In the genomic region with DNA sequence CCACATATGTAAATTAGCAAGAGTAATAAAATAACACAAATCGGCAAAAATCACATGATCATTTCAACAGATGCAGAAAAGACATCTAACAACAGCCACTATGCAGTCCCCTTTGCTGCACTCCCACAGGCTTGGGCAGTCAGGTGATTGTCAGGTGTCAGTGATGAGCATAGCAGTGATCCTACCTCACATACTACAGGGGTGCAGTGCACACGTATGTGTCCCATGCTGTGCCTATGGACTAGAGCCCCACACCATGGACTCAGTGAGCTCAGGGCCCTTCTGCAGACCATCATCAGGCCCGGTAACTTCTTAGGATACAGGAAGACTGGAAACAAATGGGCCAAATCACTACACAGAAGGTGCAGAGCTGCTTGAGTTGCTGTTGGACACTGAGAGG, we compare ENCODE assay signal across 22 mouse cellular contexts. TPM values are rescaled to one million over a fixed set of nuclear protein-coding genes. Genes with fewer than 3 reads are reported as not detected.
A peak's percentile ranks its signal among the peaks of the same experiment; 100 is the strongest.
DNase-seq lines count a peak whose midpoint lies in the region; ATAC-seq lines count a peak whose summit lies in the region.
"Had no signal": no experiment of that assay in that cellular context is flagged by ENCODE, and none has a peak within 500 bp of the region (broad histone marks: within the 10 kb centered on the region; RNA-seq: fewer than 3 reads in every experiment).

No protein-coding gene starts in this region.

- no peak overlapping the region for H3K4me3 ChIP-seq in heart, embryonic 11.5 days (ENCODE audit: low read depth, low read length)
- H3K4me3 ChIP-seq in megakaryocyte, embryonic 14.5 days (replicated peaks) = peak overlapping the region; percentile 35
- no peak overlapping the region for H3K4me3 ChIP-seq in hindbrain, embryonic 16.5 days (ENCODE audit: low read length)
- no peak overlapping the region for H3K4me3 ChIP-seq in neural tube, embryonic 15.5 days (replicated peaks)
- H3K4me3 ChIP-seq: heart, embryonic 13.5 days; limb, embryonic 12.5 days; liver, embryonic 15.5 days had no signal

- no peaks in the 10 kb centered on the region for H3K36me3 ChIP-seq in heart, embryonic 11.5 days (ENCODE audit: control insufficient read depth, insufficient read depth, low read length)
- H3K36me3 ChIP-seq in megakaryocyte, embryonic 14.5 days (replicated peaks; ENCODE audit: low read length) = peaks cover 39% of the 10 kb centered on the region
- 0 out of 2 replicates have a peak, but pooled peaks cover 4% of the 10 kb centered on the region for H3K36me3 ChIP-seq in hindbrain, embryonic 16.5 days (ENCODE audit: control insufficient read depth, insufficient read depth, low read length)
- peaks cover 7% of the 10 kb centered on the region; the same call in 1 of the 2 replicates for H3K36me3 ChIP-seq in neural tube, embryonic 15.5 days

- no peak overlapping the region for H3K27ac ChIP-seq in heart, embryonic 11.5 days (ENCODE audit: low read depth, low read length)
- H3K27ac ChIP-seq in hindbrain, embryonic 16.5 days (ENCODE audit: low read depth, low read length) = no peak overlapping the region
- no peak overlapping the region for H3K27ac ChIP-seq in neural tube, embryonic 15.5 days (replicated peaks)
- H3K27ac ChIP-seq: heart, embryonic 13.5 days; limb, embryonic 12.5 days; liver, embryonic 15.5 days had no signal

- no peaks in the 10 kb centered on the region for H3K4me1 ChIP-seq in heart, embryonic 11.5 days (ENCODE audit: control insufficient read depth, insufficient read depth, low read length)
- H3K4me1 ChIP-seq in megakaryocyte, embryonic 14.5 days = peaks cover 34% of the 10 kb centered on the region
- H3K4me1 ChIP-seq in hindbrain, embryonic 16.5 days (ENCODE audit: control insufficient read depth, insufficient read depth, low read depth, low read length) = peaks cover 6% of the 10 kb centered on the region; the same call in 1 of the 2 replicates
- H3K4me1 ChIP-seq in neural tube, embryonic 15.5 days = peaks cover 17% of the 10 kb centered on the region
- H3K4me1 ChIP-seq: limb, embryonic 12.5 days had no signal

- DNase-seq in heart, adult 11 months = no peak
- DNase-seq in cerebellum, postnatal 10 days = no peak
- DNase-seq: adrenal gland, adult 8-10 months; cerebellum, postnatal 25 days; gastrocnemius, postnatal 36 days; heart, postnatal 4 days; kidney, adult 11 months; kidney, postnatal 14 days; lung, postnatal 10 days; thymus, adult 18-20 months had no signal

- no peak overlapping the region for H3K4me2 ChIP-seq in heart, embryonic 11.5 days
- H3K4me2 ChIP-seq in hindbrain, embryonic 16.5 days (ENCODE audit: low read length) = no peak overlapping the region
- no peak overlapping the region for H3K4me2 ChIP-seq in neural tube, embryonic 15.5 days
- H3K4me2 ChIP-seq: heart, embryonic 13.5 days; limb, embryonic 12.5 days; liver, embryonic 15.5 days had no signal

- WGBS in heart, embryonic 11.5 days (ENCODE audit: insufficient replicate concordance) = 89% methylated on average over 3 of the region's 3 CpGs
- WGBS in hindbrain, embryonic 16.5 days = 72% methylated on average over 3 of the region's 3 CpGs
- 89% methylated on average over 3 of the region's 3 CpGs for WGBS in neural tube, embryonic 15.5 days

- no peak overlapping the region for H3K9ac ChIP-seq in heart, embryonic 11.5 days (ENCODE audit: low read depth, low read length)
- no peak overlapping the region for H3K9ac ChIP-seq in hindbrain, embryonic 16.5 days (ENCODE audit: low read depth, low read length)
- H3K9ac ChIP-seq in neural tube, embryonic 15.5 days (replicated peaks) = no peak overlapping the region
- H3K9ac ChIP-seq: heart, embryonic 13.5 days; limb, embryonic 12.5 days; liver, embryonic 15.5 days had no signal

- ATAC-seq in heart, embryonic 11.5 days (replicated peaks; ENCODE audit: insufficient number of reproducible peaks, low FRiP score, low TSS enrichment) = 0 out of 2 replicates have a peak, but pooled peaks have one; percentile 26
- no peak for ATAC-seq in megakaryocyte, adult 5-6 weeks (ENCODE audit: poor library complexity, severe bottlenecking)
- ATAC-seq in hindbrain, embryonic 16.5 days = peak; percentile 71; the same call in 1 of the 2 replicates
- peak; percentile 46 for ATAC-seq in neural tube, embryonic 15.5 days (ENCODE audit: low FRiP score)
- no peak for ATAC-seq in frontal cortex, adult (ENCODE audit: low TSS enrichment)

- H3K27me3 ChIP-seq in heart, embryonic 11.5 days (ENCODE audit: control insufficient read depth, insufficient read depth, low read length) = no peaks in the 10 kb centered on the region
- H3K27me3 ChIP-seq in megakaryocyte, embryonic 14.5 days (replicated peaks) = no peaks in the 10 kb centered on the region
- H3K27me3 ChIP-seq in hindbrain, embryonic 16.5 days (replicated peaks; ENCODE audit: control insufficient read depth, insufficient read depth, low read length) = no peaks in the 10 kb centered on the region
- no peaks in the 10 kb centered on the region for H3K27me3 ChIP-seq in neural tube, embryonic 15.5 days (replicated peaks)
- H3K27me3 ChIP-seq: heart, embryonic 13.5 days; limb, embryonic 12.5 days; liver, embryonic 15.5 days had no signal

- H3K9me3 ChIP-seq in heart, embryonic 11.5 days (replicated peaks; ENCODE audit: control insufficient read depth, low read length) = no peaks in the 10 kb centered on the region
- no peaks in the 10 kb centered on the region for H3K9me3 ChIP-seq in megakaryocyte, embryonic 14.5 days
- H3K9me3 ChIP-seq in hindbrain, embryonic 16.5 days (ENCODE audit: control insufficient read depth, low read length) = no peaks in the 10 kb centered on the region
- H3K9me3 ChIP-seq in neural tube, embryonic 15.5 days (replicated peaks) = no peaks in the 10 kb centered on the region
- H3K9me3 ChIP-seq: heart, embryonic 13.5 days; limb, embryonic 12.5 days; liver, embryonic 15.5 days had no signal

RNA-seq across cellular contexts. Expression of a gene that starts 39.9 kb away (rescaled TPM):
- polyA plus RNA-seq in heart, embryonic 11.5 days (2014; fragmentation: Nextera tagmentation; extraction: Ambion mirVana) = 19.5 and 22.0 TPM in 2 replicates
- 0.18 and 0.32 TPM in 2 replicates for polyA plus RNA-seq in megakaryocyte, embryonic 14.5 days (2012; ENCODE audit: insufficient read depth, low replicate concordance)
- total RNA-seq in megakaryocyte, adult 5-6 weeks (2015) = 25.0 and 26.7 TPM in 2 replicates
- 24.6 and 26.3 TPM in 2 replicates for total RNA-seq in megakaryocyte, adult 5-6 weeks (2017)
- 19.1 and 21.3 TPM in 2 replicates for polyA plus RNA-seq in hindbrain, embryonic 16.5 days (2015; fragmentation: Nextera tagmentation; extraction: Ambion mirVana)
- 20.0 and 20.3 TPM in 2 replicates for polyA plus RNA-seq in neural tube, embryonic 15.5 days (2015; fragmentation: Nextera tagmentation; extraction: Ambion mirVana)

RNA-seq across cellular contexts. Expression of a gene that starts 50.8 kb away (rescaled TPM):
- not detected in 2 replicates for polyA plus RNA-seq in heart, embryonic 11.5 days (2014; fragmentation: Nextera tagmentation; extraction: Ambion mirVana)
- polyA plus RNA-seq in megakaryocyte, embryonic 14.5 days (2012; ENCODE audit: insufficient read depth, low replicate concordance) = not detected in 2 replicates
- total RNA-seq in megakaryocyte, adult 5-6 weeks (2015) = not detected in 2 replicates
- not detected in 2 replicates for total RNA-seq in megakaryocyte, adult 5-6 weeks (2017)
- polyA plus RNA-seq in hindbrain, embryonic 16.5 days (2015; fragmentation: Nextera tagmentation; extraction: Ambion mirVana) = 0.48 TPM in 1 of 2 replicates, not detected in the other
- 0.31 and 0.37 TPM in 2 replicates for polyA plus RNA-seq in neural tube, embryonic 15.5 days (2015; fragmentation: Nextera tagmentation; extraction: Ambion mirVana)
- total RNA-seq: adrenal gland, adult 8-10 months; gastrocnemius, postnatal 36 days; heart, postnatal 4 days; layer of hippocampus, adult 8-10 months had no signal
- polyA plus RNA-seq: heart, embryonic 13.5 days; limb, embryonic 12.5 days; stomach, embryonic 14.5 days; urinary bladder, adult 2 months had no signal

Comparison
In these comparisons a context has a peak if more than half of its experiments do, and no peak if none do; other contexts are left out.
1. ATAC-seq: peak in heart, embryonic 11.5 days (single experiment), hindbrain, embryonic 16.5 days (single experiment) and neural tube, embryonic 15.5 days (single experiment); none in megakaryocyte, adult 5-6 weeks (single experiment) and frontal cortex, adult (single experiment).
2. RNA of a gene that starts 39.9 kb away (polyA plus RNA-seq): 20.0 to 20.3 TPM in neural tube, embryonic 15.5 days, 19.5 to 22.0 TPM in heart, embryonic 11.5 days and 19.1 to 21.3 TPM in hindbrain, embryonic 16.5 days; 0.18 to 0.32 TPM in megakaryocyte, embryonic 14.5 days; every median in the first group is over 10 times any median in the second.